Mouse (Mus musculus): ENCODE data around the gene Fam117b. TPM values are rescaled to one million over a fixed set of nuclear protein-coding genes. Genes with fewer than 3 reads are reported as not detected.

The Fam117b gene
- total and polyA plus RNA-seq, 3 experiments = 6.4 to 11.4 (median 8.8) TPM

DNA sequence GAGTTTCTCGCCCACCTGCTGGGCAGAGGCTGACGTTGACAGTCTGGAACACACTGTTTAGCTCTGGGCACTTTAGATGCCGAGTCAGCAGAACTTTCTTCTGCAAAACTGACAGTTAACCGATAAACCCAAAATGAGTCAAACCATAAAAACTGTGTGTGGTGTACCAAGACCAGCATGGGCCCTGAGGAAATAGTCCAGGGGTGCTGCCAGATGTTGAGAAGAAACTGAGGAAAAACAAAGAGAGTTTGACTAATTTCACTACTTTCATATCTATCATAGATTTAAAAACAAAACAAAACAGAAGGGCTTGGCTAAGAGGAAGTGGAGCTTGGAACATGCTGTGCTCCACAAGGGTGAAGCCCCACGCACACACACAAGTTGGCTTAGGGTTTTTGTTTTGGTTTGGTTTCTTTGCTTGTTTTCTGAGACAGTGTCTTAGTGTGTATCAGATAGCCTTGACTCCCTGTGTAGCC lies 103.4 kb downstream of the Fam117b start:
- H3K9me3 ChIP-seq (replicated peaks; ENCODE audit: low read length) = no peaks in the 10 kb centered on the region
- peaks cover 9 to 25% of the 10 kb centered on the region in 2 experiments for H3K4me1 ChIP-seq (ENCODE audit: control insufficient read depth in 1 of 2, insufficient read depth in 2 of 2)
- dilution Hi-C loops (cut with MboI; ENCODE audit: extremely low pct_ligation_motif_present, extremely low pct_unique_long_range_greater_than_20kb, low sequenced_read_pairs) = no loop called here
- no peaks in the 10 kb centered on the region for H3K79me2 ChIP-seq (replicated peaks; ENCODE audit: control insufficient read depth, extremely low read depth, insufficient read depth, poor library complexity, severe bottlenecking)
- in situ Hi-C loops (cut with MboI; ENCODE audit: low pct_ligation_motif_present, low pct_unique_long_range_greater_than_20kb, low sequenced_read_pairs) = no loop called here
- peak; percentile 94 for DNase-seq (ENCODE audit: extremely low read depth)
- H3K36me3 ChIP-seq (replicated peaks in 1 of 2; ENCODE audit: control insufficient read depth in 1 of 2, insufficient read depth in 1 of 2, low read length in 1 of 2) = no peaks in the 10 kb centered on the region
- no peak for TF ChIP-seq UBTF (IDR thresholded peaks at IDR 0.05; ENCODE audit: low read depth, low read length)
- TF ChIP-seq CHD1 (IDR thresholded peaks at IDR 0.05; ENCODE audit: low read depth, low read length) = no peak
- TF ChIP-seq E2F4 (IDR thresholded peaks at IDR 0.05; ENCODE audit: insufficient replicate concordance, low read depth, low read length) = no peak
- TF ChIP-seq GABPA (IDR thresholded peaks at IDR 0.05; ENCODE audit: insufficient replicate concordance, low read depth, low read length) = no peak
- peak; percentile 91 for TF ChIP-seq MEF2A (IDR thresholded peaks at IDR 0.05; ENCODE audit: borderline replicate concordance, low read depth, low read length)
- TF ChIP-seq RCOR1 (conservative IDR thresholded peaks at IDR 0.05; ENCODE audit: low read depth, low read length) = peak; percentile 98
- TF ChIP-seq USF2 (conservative IDR thresholded peaks at IDR 0.05; ENCODE audit: low read depth, low read length) = no peak
- TF ChIP-seq MXI1 (IDR thresholded peaks at IDR 0.05; ENCODE audit: low read depth, low read length) = peak; percentile 82
- no peak; the same call in 1 of the 2 replicates for TF ChIP-seq RAD21 (IDR thresholded peaks at IDR 0.05; ENCODE audit: low read depth, low read length)
- TF ChIP-seq HCFC1 (IDR thresholded peaks at IDR 0.05; ENCODE audit: low read depth, low read length) = peak; percentile 57
- TF ChIP-seq NRF1 (IDR thresholded peaks at IDR 0.05; ENCODE audit: low read depth, low read length) = no peak
- no peak for TF ChIP-seq ZMIZ1 (IDR thresholded peaks at IDR 0.05; ENCODE audit: low read depth, low read length)
- TF ChIP-seq ZC3H11A (IDR thresholded peaks at IDR 0.05; ENCODE audit: low read depth, low read length) = no peak
- TF ChIP-seq ZNF384 (IDR thresholded peaks at IDR 0.05; ENCODE audit: low read depth, low read length) = no peak
- TF ChIP-seq JUND (conservative IDR thresholded peaks at IDR 0.05; ENCODE audit: low read depth, low read length) = peak; percentile 97
- TF ChIP-seq JUN (IDR thresholded peaks at IDR 0.05; ENCODE audit: insufficient read depth, low read depth, low read length) = peak; percentile 93
- no peak for TF ChIP-seq KAT2A (IDR thresholded peaks at IDR 0.05; ENCODE audit: insufficient replicate concordance, low read length)
- TF ChIP-seq MAX (IDR thresholded peaks at IDR 0.05; ENCODE audit: low read length) = peak; percentile 76
- peak; percentile 88 for TF ChIP-seq BHLHE40 (IDR thresholded peaks at IDR 0.05; ENCODE audit: low read depth, low read length)
- TF ChIP-seq TBP (conservative IDR thresholded peaks at IDR 0.05; ENCODE audit: low read depth, low read length) = 0 out of 2 replicates have a peak, but pooled peaks have one; percentile 16
- no peak for TF ChIP-seq POLR2AphosphoS2 (IDR thresholded peaks at IDR 0.05; ENCODE audit: low read depth, low read length)
- peak; percentile 45 for TF ChIP-seq ELF1 (IDR thresholded peaks at IDR 0.05; ENCODE audit: low read depth, low read length)
- no peak for TF ChIP-seq PAX5 (IDR thresholded peaks at IDR 0.05; ENCODE audit: low read length)
- TF ChIP-seq MAFK (IDR thresholded peaks at IDR 0.05; ENCODE audit: insufficient replicate concordance, low read length) = peak; percentile 100
- peak; percentile 91 for TF ChIP-seq SIN3A (IDR thresholded peaks at IDR 0.05; ENCODE audit: low read length)
- TF ChIP-seq POLR2A (IDR thresholded peaks at IDR 0.05; ENCODE audit: low read depth, low read length) = no peak
- peak; percentile 98 for TF ChIP-seq EP300 (IDR thresholded peaks at IDR 0.05; ENCODE audit: low read length)
- peak; percentile 81; the same call in 1 of the 2 replicates for TF ChIP-seq MYC (IDR thresholded peaks at IDR 0.05; ENCODE audit: low read depth, low read length)
- peak; percentile 99 for TF ChIP-seq IRF4 (IDR thresholded peaks at IDR 0.05; ENCODE audit: low read depth, low read length)
- no peak for TF ChIP-seq CTCF (conservative IDR thresholded peaks at IDR 0.05 in 1 of 2, IDR thresholded peaks at IDR 0.05 in 1 of 2; ENCODE audit: low read depth in 2 of 2, low read length in 2 of 2)
- TF ChIP-seq SMC3 (IDR thresholded peaks at IDR 0.05; ENCODE audit: low read depth, low read length) = no peak; the same call in 1 of the 2 replicates
- peak; percentile 83 for TF ChIP-seq CHD2 (IDR thresholded peaks at IDR 0.05; ENCODE audit: low read length)
- peak; percentile 97 for TF ChIP-seq TCF12 (IDR thresholded peaks at IDR 0.05; ENCODE audit: low read depth, low read length)
- TF ChIP-seq ETS1 (conservative IDR thresholded peaks at IDR 0.05; ENCODE audit: low read depth, low read length) = peak; percentile 99
- TF ChIP-seq ZKSCAN1 (IDR thresholded peaks at IDR 0.05; ENCODE audit: borderline replicate concordance, low read depth, low read length) = no peak
- TF ChIP-seq MAZ (IDR thresholded peaks at IDR 0.05; ENCODE audit: low read depth, low read length) = peak; percentile 71; the same call in 1 of the 2 replicates
- no peak for TF ChIP-seq NELFE (IDR thresholded peaks at IDR 0.05; ENCODE audit: low read depth, low read length)
- no peak for TF ChIP-seq USF1 (IDR thresholded peaks at IDR 0.05; ENCODE audit: low read depth, low read length)
- H3K27ac ChIP-seq (ENCODE audit: insufficient read depth, low read depth) = peak overlapping the region; percentile 65; the same call in 1 of the 2 replicates
- no peaks in the 10 kb centered on the region for H3K27me3 ChIP-seq (replicated peaks)
- no peak overlapping the region for H3K9ac ChIP-seq (ENCODE audit: insufficient read depth, low read depth)
- no peak overlapping the region for H3K4me3 ChIP-seq (replicated peaks in 1 of 3; ENCODE audit: low read depth in 2 of 3, low read length in 2 of 3, poor library complexity in 1 of 3)
- peak overlapping the region; percentile 75 for H3K4me2 ChIP-seq (ENCODE audit: insufficient read depth, low read depth, poor library complexity, severe bottlenecking)
